Mouse (Mus musculus) duodenum, adult 2 months (tissue): Measurements from ENCODE around the gene Glo1. TPM values are rescaled to one million over a fixed set of nuclear protein-coding genes. Genes with fewer than 3 reads are reported as not detected.

Experiments used
- polyA plus RNA-seq: library from polyadenylated mRNA; depleted of rRNA; stranded (reverse); fragments of >200 nt; gene quantifications from 2 replicates; pipeline ENCODE4 v1.2.3, GENCODE M21; 2012; ENCODE audit warnings: low replicate concordance; rRNA removed

The Glo1 gene
- polyA plus RNA-seq = 20.3 and 34.9 TPM in 2 replicates

GRCm38 (mm10) chr17:30626719-30627118 lies at the start of gene Glo1:
Gene Glo1 (minus strand): TSS chr17:30626871.

GRCm38 (mm10) chr17:30624132-30624531 lies 2.5 kb downstream of the Glo1 start, which contains the start of gene Dnah8:
Gene Dnah8 (plus strand): TSS chr17:30624354.

GRCm38 (mm10) chr17:30575941-30576773 lies 50.5 kb downstream of the Glo1 start, which contains the start of gene Btbd9:
Gene Btbd9 (minus strand): TSS chr17:30576488.

Other genes with a start within 250 kb of the Glo1 start
- 13.2 and 25.6 TPM in 2 replicates for gene Btbd9, start 50.4 kb downstream of the Glo1 start, polyA plus RNA-seq
- 3.2 and 7.0 TPM in 2 replicates for gene Dnah8, start 2.5 kb downstream of the Glo1 start, polyA plus RNA-seq